Mouse (Mus musculus): ENCODE measurements around the gene Grpel1.

The Grpel1 gene

DNA sequence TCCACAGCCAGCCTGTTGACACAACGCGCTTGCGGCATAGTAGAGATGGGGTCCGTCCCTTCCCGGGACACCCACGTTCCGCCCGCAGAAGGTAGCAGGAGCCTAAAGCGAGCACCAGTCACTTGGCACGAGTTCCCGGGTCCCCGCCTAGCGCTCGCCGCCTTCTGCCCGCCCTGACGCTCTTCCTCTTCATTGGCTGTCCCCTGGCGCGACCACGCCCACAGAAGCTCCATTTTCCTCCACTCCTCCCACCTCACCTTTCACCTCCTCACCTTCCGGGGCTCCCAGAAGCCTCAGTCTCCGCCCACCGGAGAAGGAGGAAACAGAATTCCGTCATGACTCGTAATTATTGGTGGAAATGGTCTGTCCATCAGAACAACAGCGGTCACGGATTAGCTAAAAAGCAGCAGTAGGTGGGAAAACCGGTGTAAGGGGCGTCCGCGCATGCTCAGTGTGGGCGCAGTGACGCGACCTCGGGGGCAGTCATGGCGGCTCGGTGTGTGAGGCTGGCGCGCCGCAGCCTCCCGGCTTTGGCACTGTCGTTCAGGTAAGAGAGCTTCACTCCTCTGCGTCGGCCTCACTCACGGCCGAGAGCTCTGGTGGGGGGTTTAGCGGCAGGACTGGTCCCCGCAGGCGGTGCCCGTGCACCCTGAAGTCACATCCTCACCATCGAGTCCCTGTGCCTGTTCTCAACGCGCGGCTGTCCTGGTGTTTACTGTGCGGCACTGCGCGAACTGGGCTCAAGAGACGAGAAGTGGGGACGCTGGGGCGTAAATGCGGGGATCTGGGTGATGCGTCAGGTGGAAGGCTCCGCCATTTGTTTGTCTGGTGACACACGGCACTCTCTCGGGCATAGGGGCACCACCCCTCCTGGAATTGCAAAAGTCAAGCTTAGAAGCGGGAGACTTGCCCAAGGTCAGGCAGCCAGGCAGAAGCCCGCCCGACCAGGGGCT, at the start of gene Grpel1:
Grpel1 (plus strand) TSS at position 290 of the 953 bp plus-strand sequence.
- peak; percentile 98 to 99 for DNase-seq (ENCODE audit: low spot score in 2 of 2)

GRCm38 (mm10) chr5:36419861-36420260, 44.9 kb upstream of the Grpel1 start:
- no peak for DNase-seq (ENCODE audit: low spot score in 2 of 2)

- no peak for DNase-seq (ENCODE audit: low spot score in 2 of 2)
Measured at GRCm38 (mm10) chr5:36422689-36423088, 42.1 kb upstream of the Grpel1 start.

- no peak for DNase-seq (ENCODE audit: low spot score in 2 of 2)
Measured at GRCm38 (mm10) chr5:36424676-36425075, 40.1 kb upstream of the Grpel1 start.

DNA sequence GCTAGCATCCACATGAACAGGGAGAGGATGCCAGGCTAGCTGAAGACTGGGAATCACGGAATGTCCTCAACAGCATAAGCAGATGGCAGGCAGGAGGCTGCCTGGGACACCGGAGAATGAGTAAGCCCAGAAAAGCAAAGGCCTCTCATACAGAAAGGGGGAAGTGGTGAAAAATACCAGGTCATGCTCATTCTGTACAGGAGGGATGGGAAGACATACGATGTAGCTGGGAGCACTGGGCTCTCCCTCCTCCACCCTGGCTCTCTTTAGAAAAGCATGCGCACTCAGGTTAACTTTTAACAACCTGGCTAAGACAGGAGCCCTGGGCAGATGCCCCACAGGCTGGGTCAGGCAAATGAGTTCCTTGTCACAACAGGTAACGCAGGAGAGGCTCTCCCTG, 38.4 kb upstream of the Grpel1 start:
- DNase-seq (ENCODE audit: low spot score in 2 of 2) = no peak

- DNase-seq (ENCODE audit: low spot score in 2 of 2) = no peak
Measured at GRCm38 (mm10) chr5:36427831-36428230, 37.0 kb upstream of the Grpel1 start.

GRCm38 (mm10) chr5:36429551-36429950, 35.2 kb upstream of the Grpel1 start:
- no peak for DNase-seq (ENCODE audit: low spot score in 2 of 2)

DNA sequence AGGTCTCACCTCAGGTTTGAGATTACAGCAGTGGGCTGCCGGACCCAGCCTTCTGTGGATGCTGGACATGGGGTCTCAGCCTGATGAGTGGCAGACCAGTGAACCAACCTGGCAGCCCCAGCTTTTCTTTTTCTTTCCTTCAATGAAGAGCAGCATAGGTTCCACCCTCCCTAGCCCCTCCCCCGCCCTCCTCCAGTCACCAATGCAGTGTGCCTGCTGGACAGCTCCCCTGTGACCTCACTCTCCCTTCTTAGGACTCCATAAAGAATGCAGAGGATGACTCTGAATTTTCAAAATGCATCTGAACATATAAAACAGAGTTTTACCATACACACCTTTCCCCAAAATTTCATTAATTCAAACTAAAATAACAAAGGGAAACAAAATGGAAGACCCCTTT, 33.1 kb upstream of the Grpel1 start:
- no peak for DNase-seq (ENCODE audit: low spot score in 2 of 2)

GRCm38 (mm10) chr5:36434398-36434967, 30.3 kb upstream of the Grpel1 start:
- DNase-seq (ENCODE audit: low spot score in 2 of 2) = no peak

GRCm38 (mm10) chr5:36436858-36437257, 27.9 kb upstream of the Grpel1 start:
- no peak for DNase-seq (ENCODE audit: low spot score in 2 of 2)

- DNase-seq (ENCODE audit: low spot score in 2 of 2) = no peak
Measured at GRCm38 (mm10) chr5:36440741-36441140, 24.1 kb upstream of the Grpel1 start.

DNA sequence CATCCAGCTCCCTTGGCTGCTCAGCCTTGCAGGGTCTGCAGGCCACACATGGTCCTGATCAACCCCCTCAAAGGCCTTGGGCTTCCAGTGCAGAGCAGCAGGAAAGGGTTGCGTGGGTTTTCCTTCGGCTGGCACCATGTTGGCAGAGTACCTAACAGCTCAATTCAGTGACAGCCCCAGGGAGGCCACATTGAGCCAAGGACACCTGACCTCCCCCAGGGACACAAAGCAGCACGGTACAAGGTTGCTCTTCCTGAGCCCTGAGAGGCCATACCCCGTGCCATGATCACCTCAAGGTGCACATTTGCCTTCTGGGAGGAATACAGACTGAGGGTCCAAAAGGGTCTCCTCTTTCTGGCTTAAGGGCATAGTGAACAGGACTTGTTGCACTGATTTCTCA, 20.2 kb upstream of the Grpel1 start:
- no peak for DNase-seq (ENCODE audit: low spot score in 2 of 2)

GRCm38 (mm10) chr5:36445028-36445427, 19.8 kb upstream of the Grpel1 start:
- DNase-seq (ENCODE audit: low spot score in 2 of 2) = peak; percentile 31 to 38

DNA sequence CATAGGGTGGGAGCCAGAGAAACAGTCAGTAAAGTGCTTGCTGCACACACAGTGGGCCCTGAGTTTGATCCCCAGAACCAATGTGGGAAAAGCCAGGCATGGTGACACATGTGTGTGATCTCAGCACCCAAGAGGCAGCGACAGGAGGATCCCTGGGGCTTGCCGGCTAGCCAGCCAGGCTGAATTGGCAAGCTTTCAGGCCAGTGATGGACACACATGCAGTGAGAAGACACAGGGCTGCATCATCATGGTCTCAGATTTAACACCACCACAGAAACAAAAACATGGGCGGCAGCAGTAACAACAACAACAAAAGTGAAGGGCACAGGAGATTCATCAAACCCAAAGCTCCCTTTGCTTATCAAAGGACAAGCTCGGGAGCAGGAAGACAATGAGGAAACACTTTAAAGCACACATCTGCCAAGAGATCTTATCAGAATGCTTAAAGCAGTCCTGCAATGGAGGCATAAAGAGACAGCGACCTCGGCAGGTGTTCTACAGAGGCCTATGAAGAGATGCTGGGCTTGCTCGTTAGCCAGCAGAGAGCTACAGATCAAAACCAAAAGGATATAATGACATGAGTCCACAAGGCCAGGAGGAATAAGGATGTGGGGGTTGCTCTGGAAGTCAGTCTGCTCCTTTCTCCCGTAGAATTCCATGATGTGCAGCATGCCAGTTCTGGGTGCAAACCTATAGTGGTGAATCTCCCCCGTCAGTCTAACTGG, 18.5 kb upstream of the Grpel1 start:
- no peak for DNase-seq (ENCODE audit: low spot score in 2 of 2)

GRCm38 (mm10) chr5:36447872-36448271, 16.9 kb upstream of the Grpel1 start:
- DNase-seq (ENCODE audit: low spot score in 2 of 2) = no peak

GRCm38 (mm10) chr5:36449710-36450358, 15.0 kb upstream of the Grpel1 start:
- no peak for DNase-seq (ENCODE audit: low spot score in 2 of 2)

- DNase-seq (ENCODE audit: low spot score in 2 of 2) = no peak
Measured at GRCm38 (mm10) chr5:36451119-36451518, 13.7 kb upstream of the Grpel1 start.

- no peak for DNase-seq (ENCODE audit: low spot score in 2 of 2)
Measured at GRCm38 (mm10) chr5:36451872-36452389, 12.9 kb upstream of the Grpel1 start.

GRCm38 (mm10) chr5:36452821-36453220, 12.0 kb upstream of the Grpel1 start:
- no peak for DNase-seq (ENCODE audit: low spot score in 2 of 2)

GRCm38 (mm10) chr5:36457706-36458105, 7.1 kb upstream of the Grpel1 start:
- no peak for DNase-seq (ENCODE audit: low spot score in 2 of 2)

DNA sequence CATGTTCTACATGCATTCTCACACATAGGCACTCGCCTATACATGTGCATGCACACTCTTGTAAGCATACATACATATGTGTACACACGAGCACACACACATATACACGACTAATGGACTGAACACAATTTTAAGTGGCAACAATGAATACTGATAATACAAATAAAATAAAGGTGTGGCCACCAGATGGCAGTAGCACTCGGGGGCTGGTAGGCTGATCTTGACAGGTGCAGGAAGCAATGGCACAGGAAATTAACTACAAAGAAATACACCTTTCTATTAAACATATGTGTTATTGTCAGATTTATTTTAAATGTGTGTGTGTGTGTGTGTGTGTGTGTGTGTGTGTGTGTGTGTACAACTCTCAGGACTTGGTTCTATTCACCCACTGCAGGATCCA, 5.9 kb upstream of the Grpel1 start:
- no peak for DNase-seq (ENCODE audit: low spot score in 2 of 2)

GRCm38 (mm10) chr5:36460712-36461111, 4.1 kb upstream of the Grpel1 start:
- no peak for DNase-seq (ENCODE audit: low spot score in 2 of 2)
